Mouse (Mus musculus) CH12.LX (cell line): ENCODE results near the gene Suds3. TPM values are rescaled to one million over a fixed set of nuclear protein-coding genes. Genes with fewer than 3 reads are reported as not detected.

Source experiments
- DNase-seq: peaks from one replicate; pipeline ENCODE4 v3.0.0-alpha.2; 2013; ENCODE audit errors: extremely low read depth
- H3K27ac ChIP-seq: 2 replicates; pipeline ENCODE4 v1.5.1; 2012; ENCODE audit warnings: low read depth, mild to moderate bottlenecking, control low read depth, moderate library complexity; ENCODE audit not compliant: insufficient read depth
- H3K27me3 ChIP-seq: replicated peaks from 2 replicates; pipeline ENCODE3; 2012; ENCODE audit warnings: inconsistent platforms
- H3K36me3 ChIP-seq, 2 experiments: replicated peaks in 1 of 2; 2 replicates each; pipeline versions ENCODE3 to v1.6.1; 2012; ENCODE audit warnings: inconsistent platforms in 1 of 2, low read length in 1 of 2, mild to moderate bottlenecking in 1 of 2, mixed read lengths in 1 of 2, moderate library complexity in 1 of 2; ENCODE audit not compliant: control insufficient read depth in 1 of 2, insufficient read depth in 1 of 2
- H3K4me1 ChIP-seq, 2 experiments: 2 replicates each; pipeline ENCODE4 v1.6.1; 2012; ENCODE audit warnings: inconsistent platforms in 1 of 2, moderate library complexity in 1 of 2; ENCODE audit not compliant: insufficient read depth in 2 of 2, control insufficient read depth in 1 of 2
- H3K4me2 ChIP-seq: 2 replicates; pipeline ENCODE4 v1.6.1; 2012; ENCODE audit warnings: low read depth, mild to moderate bottlenecking, control low read depth; ENCODE audit not compliant: poor library complexity, insufficient read depth, severe bottlenecking
- H3K4me3 ChIP-seq, 3 experiments: fragments of 150-350 bp in 1 of 3; sonication (generic) in 1 of 3; replicated peaks in 1 of 3; 2 replicates each; pipeline versions ENCODE3 to v1.5.1; 2011 to 2012; ENCODE audit warnings: low read depth in 2 of 3, low read length in 2 of 3, mild to moderate bottlenecking in 2 of 3, moderate library complexity in 2 of 3, control low read depth in 1 of 3, improper control_type of control experiment in 1 of 3, inconsistent platforms in 1 of 3, mixed read lengths in 1 of 3; ENCODE audit not compliant: poor library complexity in 1 of 3
- H3K79me2 ChIP-seq: replicated peaks from 2 replicates; pipeline ENCODE4 v1.6.1; 2012; ENCODE audit warnings: mild to moderate bottlenecking, moderate library complexity; ENCODE audit not compliant: control insufficient read depth, poor library complexity, insufficient read depth, severe bottlenecking; ENCODE audit errors: extremely low read depth
- H3K9ac ChIP-seq: 2 replicates; pipeline ENCODE4 v1.6.1; 2012; ENCODE audit warnings: low read depth, mild to moderate bottlenecking, control low read depth, moderate library complexity; ENCODE audit not compliant: insufficient read depth
- H3K9me3 ChIP-seq: replicated peaks from 2 replicates; pipeline ENCODE3; 2012; ENCODE audit warnings: low read length, inconsistent platforms, mixed read lengths
- BHLHE40 ChIP-seq: IDR thresholded peaks from 2 replicates; pipeline ENCODE4 v1.6.1; 2011; ENCODE audit warnings: mild to moderate bottlenecking, low read depth, low read length, improper control_type of control experiment
- CHD1 ChIP-seq: IDR thresholded peaks from 2 replicates; pipeline ENCODE4 v1.6.1; 2012; ENCODE audit warnings: low read depth, low read length, improper control_type of control experiment, inconsistent platforms
- CTCF ChIP-seq, 2 experiments: IDR thresholded peaks in 1 of 2; conservative IDR thresholded peaks in 1 of 2; 2 replicates each; pipeline ENCODE4 v1.5.1; 2011 to 2012; ENCODE audit warnings: low read depth in 2 of 2, low read length in 2 of 2, improper control_type of control experiment in 1 of 2, inconsistent platforms in 1 of 2, mild to moderate bottlenecking in 1 of 2, moderate library complexity in 1 of 2
- IRF4 ChIP-seq: IDR thresholded peaks from 2 replicates; pipeline ENCODE4 v1.6.1; 2014; ENCODE audit warnings: low read depth, mild to moderate bottlenecking, inconsistent platforms, low read length, improper control_type of control experiment
- JUN ChIP-seq: IDR thresholded peaks from 2 replicates; pipeline ENCODE4 v1.6.1; 2011; ENCODE audit warnings: low read depth, mild to moderate bottlenecking, low read length, improper control_type of control experiment, moderate library complexity; ENCODE audit not compliant: insufficient read depth
- JUND ChIP-seq: conservative IDR thresholded peaks from 2 replicates; pipeline ENCODE4 v1.6.1; 2011; ENCODE audit warnings: low read depth, low read length, improper control_type of control experiment
- MAZ ChIP-seq: IDR thresholded peaks from 2 replicates; pipeline ENCODE4 v1.6.1; 2012; ENCODE audit warnings: low read depth, mild to moderate bottlenecking, inconsistent platforms, low read length, improper control_type of control experiment, moderate library complexity
- MEF2A ChIP-seq: IDR thresholded peaks from 2 replicates; pipeline ENCODE4 v1.6.1; 2014; ENCODE audit warnings: low read depth, mild to moderate bottlenecking, inconsistent platforms, low read length, improper control_type of control experiment, borderline replicate concordance
- MXI1 ChIP-seq: IDR thresholded peaks from 2 replicates; pipeline ENCODE4 v1.6.1; 2011; ENCODE audit warnings: mild to moderate bottlenecking, low read depth, low read length, improper control_type of control experiment
- MYC ChIP-seq: IDR thresholded peaks from 2 replicates; pipeline ENCODE4 v1.6.1; 2011; ENCODE audit warnings: low read depth, mild to moderate bottlenecking, improper control_type of control experiment, low read length
- NELFE ChIP-seq: IDR thresholded peaks from 2 replicates; pipeline ENCODE4 v1.6.1; 2011; ENCODE audit warnings: low read depth, low read length, improper control_type of control experiment
- RCOR1 ChIP-seq: conservative IDR thresholded peaks from 2 replicates; pipeline ENCODE4 v1.6.1; 2012; ENCODE audit warnings: low read depth, mild to moderate bottlenecking, inconsistent platforms, low read length, improper control_type of control experiment
- SIN3A ChIP-seq: IDR thresholded peaks from 2 replicates; pipeline ENCODE4 v1.6.1; 2012; ENCODE audit warnings: low read length, improper control_type of control experiment, inconsistent platforms
- SMC3 ChIP-seq: IDR thresholded peaks from 2 replicates; pipeline ENCODE4 v1.6.1; 2011; ENCODE audit warnings: low read depth, low read length, improper control_type of control experiment
- USF1 ChIP-seq: IDR thresholded peaks from 2 replicates; pipeline ENCODE4 v1.6.1; 2014; ENCODE audit warnings: low read depth, mild to moderate bottlenecking, inconsistent platforms, low read length, improper control_type of control experiment
- ZKSCAN1 ChIP-seq: IDR thresholded peaks from 2 replicates; pipeline ENCODE4 v1.6.1; 2012; ENCODE audit warnings: low read depth, inconsistent platforms, low read length, improper control_type of control experiment, borderline replicate concordance
- dilution Hi-C: fragments of 300-500 bp; cut with MboI; formaldehyde crosslinking; loops from 2 replicates; pipeline ENCODE4 v1.14.3; 2020; ENCODE audit warnings: low sequenced_read_pairs; ENCODE audit not compliant: extremely low pct_unique_long_range_greater_than_20kb, extremely low pct_ligation_motif_present
- in situ Hi-C: fragments of 300-500 bp; cut with MboI; formaldehyde crosslinking; loops from 3 replicates; pipeline ENCODE4 v1.14.3; 2019; ENCODE audit warnings: low sequenced_read_pairs, low pct_ligation_motif_present, low pct_unique_long_range_greater_than_20kb, mixed read lengths
- polyA plus RNA-seq: library from polyadenylated mRNA; unstranded; fragments of >175 nt; gene quantifications from 2 replicates; pipeline ENCODE4 v1.2.1, GENCODE M21; 2012; ENCODE audit warnings: low read depth; ENCODE audit not compliant: insufficient read length
- total RNA-seq, 2 experiments: library from RNA; depleted of rRNA; stranded (reverse); fragments of 300-350 nt in 1 of 2; fragments of >200 nt in 1 of 2; gene quantifications; 2 replicates each; pipeline ENCODE4 v1.2.3; 2012 to 2014

Suds3 gene
- total and polyA plus RNA-seq, 3 experiments = 54.2 to 103 (median 68.1) TPM

DNA sequence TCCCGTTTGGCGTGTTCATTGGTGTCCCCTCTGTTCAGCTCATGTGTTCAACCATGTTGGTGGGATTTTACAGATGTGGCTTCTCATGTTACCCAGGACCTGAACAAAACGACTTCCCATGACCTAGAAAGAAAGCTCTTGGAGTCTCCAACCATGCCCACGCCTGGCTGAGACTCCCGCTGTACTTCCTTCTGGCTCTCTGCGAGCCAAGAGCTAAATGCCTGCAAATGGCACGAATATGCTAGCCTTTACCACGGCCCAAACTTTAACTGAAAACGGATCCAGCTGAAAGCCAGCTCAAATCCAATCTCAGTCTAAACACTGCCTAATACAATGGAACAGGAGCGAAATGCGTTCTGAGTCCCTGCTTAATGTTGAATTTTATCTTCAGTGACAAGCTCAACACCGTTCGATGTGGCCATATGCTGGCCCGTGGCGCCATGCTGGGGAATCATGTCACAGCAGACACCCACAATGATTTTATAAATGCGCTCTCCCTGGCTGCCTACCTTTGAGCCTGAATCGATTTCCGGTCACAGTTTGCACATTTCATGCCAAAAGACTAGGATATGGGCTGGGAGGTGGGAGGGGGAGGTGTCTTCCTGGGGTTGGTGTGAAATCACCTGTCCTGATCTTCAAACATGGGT is 55.3 kb downstream of the Suds3 start:
- no peak for TF ChIP-seq MYC
- no peak for TF ChIP-seq MXI1
- Histone ChIP-seq H3K4me3 (no peak overlapping the region), H3K4me2 (no peak overlapping the region), H3K9ac (no peak overlapping the region), H3K4me1 (peaks cover 0 to 2% of the 10 kb centered on the region in 2 experiments; a peak in 1 of 4 replicates), H3K27ac (no peak overlapping the region), H3K36me3 (no peaks in the 10 kb centered on the region), H3K9me3 (peaks cover 7% of the 10 kb centered on the region), H3K79me2 (no peaks in the 10 kb centered on the region), H3K27me3 (peaks cover 2% of the 10 kb centered on the region)
- DNase-seq = no peak
- dilution Hi-C loops = no loop called here
- in situ Hi-C loops = loop anchor here (25.0 kb wide), 1 partner anchor 948 kb away; no protein-coding TSS in a partner anchor

DNA sequence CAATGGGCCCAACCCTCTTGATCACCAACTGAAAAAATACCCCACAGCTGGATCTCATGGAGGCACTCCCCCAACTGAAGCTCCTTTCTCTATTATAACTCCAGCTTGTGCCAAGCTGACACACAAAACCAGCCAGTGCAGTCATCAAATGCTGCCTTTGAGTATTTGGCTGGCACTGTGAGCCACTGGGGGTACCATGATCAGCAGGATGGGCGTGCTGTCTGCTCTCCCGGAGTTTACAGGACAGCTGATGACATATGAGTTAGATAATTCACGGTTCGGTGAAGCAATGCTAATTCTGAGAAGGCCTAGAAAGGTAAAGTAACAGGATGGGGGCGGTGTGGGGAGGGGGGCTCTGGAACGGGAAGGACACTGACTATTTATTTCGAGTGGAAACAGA is 66.0 kb downstream of the Suds3 start:
- H3K4me3 ChIP-seq = no peak overlapping the region
- TF ChIP-seq IRF4 (no peak), ZKSCAN1 (no peak), JUND (no peak), SIN3A (no peak), CHD1 (no peak), MAZ (no peak), RCOR1 (no peak), MXI1 (no peak), BHLHE40 (no peak), SMC3 (no peak), USF1 (no peak), JUN (no peak), NELFE (no peak), MEF2A (no peak), CTCF (conservative IDR thresholded peaks at IDR 0.05 in 1 of 2, IDR thresholded peaks at IDR 0.05 in 1 of 2; ENCODE audit: low read depth in 2 of 2, low read length in 2 of 2) (no peak)
- no peak overlapping the region for H3K27ac ChIP-seq
- no peaks in the 10 kb centered on the region for H3K79me2 ChIP-seq
- no peaks in the 10 kb centered on the region for H3K36me3 ChIP-seq
- no peaks in the 10 kb centered on the region for H3K27me3 ChIP-seq
- in situ Hi-C loops (loop anchor here (25.0 kb wide), 1 partner anchor 938 kb away; no protein-coding TSS in a partner anchor), dilution Hi-C loops (no loop called here)
- peaks cover 35% of the 10 kb centered on the region for H3K9me3 ChIP-seq
- no peak overlapping the region for H3K4me2 ChIP-seq
- no peak for DNase-seq
- H3K9ac ChIP-seq = no peak overlapping the region
- H3K4me1 ChIP-seq = no peaks in the 10 kb centered on the region
